In genomic region chr19:4744026-4744425, GRCm38 (mm10) we compare ENCODE assay signal across 24 mouse cellular contexts. TPM values are rescaled to one million over a fixed set of nuclear protein-coding genes. Genes with fewer than 3 reads are reported as not detected.
DNase-seq lines count a peak whose midpoint lies in the region; ATAC-seq and TF ChIP-seq lines count a peak whose summit lies in the region.
"Had no signal": no experiment of that assay in that cellular context is flagged by ENCODE, and none has a peak within 500 bp of the region (broad histone marks: within the 10 kb centered on the region; RNA-seq: fewer than 3 reads in every experiment).

No protein-coding gene starts in this region.

- no peak overlapping the region for H3K9ac ChIP-seq in embryonic facial prominence, embryonic 13.5 days
- H3K9ac ChIP-seq: embryonic facial prominence, embryonic 15.5 days; heart, embryonic 12.5 days; heart, embryonic 15.5 days; hindbrain, embryonic 13.5 days had no signal

- no peak for DNase-seq in embryonic facial prominence, embryonic 10.5 days (ENCODE audit: low spot score)
- DNase-seq in layer of hippocampus, adult 2 months (ENCODE audit: low spot score in 2 of 2): no peak
- no peak for DNase-seq in layer of hippocampus, adult 18-20 months (ENCODE audit: low spot score in 2 of 2)
- peak; percentile 32 for DNase-seq in testis, postnatal 10 days (ENCODE audit: low spot score)
- DNase-seq in testis, postnatal 14 days (ENCODE audit: low spot score): no peak
- DNase-seq in retina, embryonic 14.5 days (ENCODE audit: low spot score): no peak
- DNase-seq: cerebellum, adult 11-12 months; cerebellum, adult 8-10 months; gastrocnemius, postnatal 10 days; gastrocnemius, postnatal 36 days had no signal

- H3K36me3 ChIP-seq in embryonic facial prominence, embryonic 13.5 days: peaks cover 33% of the 10 kb centered on the region
- peaks cover 86% of the 10 kb centered on the region for H3K36me3 ChIP-seq in embryonic facial prominence, embryonic 10.5 days (replicated peaks)
- H3K36me3 ChIP-seq: heart, embryonic 12.5 days; heart, embryonic 15.5 days had no signal

- H3K4me2 ChIP-seq in embryonic facial prominence, embryonic 13.5 days: no peak overlapping the region
- H3K4me2 ChIP-seq: embryonic facial prominence, embryonic 15.5 days; heart, embryonic 12.5 days; heart, embryonic 15.5 days; hindbrain, embryonic 13.5 days had no signal

- H3K9me3 ChIP-seq in embryonic facial prominence, embryonic 13.5 days: no peaks in the 10 kb centered on the region
- no peaks in the 10 kb centered on the region for H3K9me3 ChIP-seq in embryonic facial prominence, embryonic 10.5 days
- H3K9me3 ChIP-seq: embryonic facial prominence, embryonic 15.5 days; heart, embryonic 12.5 days; heart, embryonic 15.5 days; hindbrain, embryonic 10.5 days; hindbrain, embryonic 13.5 days had no signal

- 0 out of 2 replicates have a peak, but pooled peaks cover 4% of the 10 kb centered on the region for H3K4me1 ChIP-seq in embryonic facial prominence, embryonic 13.5 days
- no peaks in the 10 kb centered on the region for H3K4me1 ChIP-seq in embryonic facial prominence, embryonic 10.5 days
- H3K4me1 ChIP-seq: embryonic facial prominence, embryonic 15.5 days; hindbrain, embryonic 10.5 days; hindbrain, embryonic 13.5 days had no signal

- H3K27ac ChIP-seq in embryonic facial prominence, embryonic 13.5 days: 0 out of 2 replicates have a peak overlapping the region, but pooled peaks have one; percentile 7
- H3K27ac ChIP-seq in embryonic facial prominence, embryonic 10.5 days (replicated peaks): no peak overlapping the region
- peak overlapping the region; percentile 54; the same call in 1 of the 2 replicates for H3K27ac ChIP-seq in layer of hippocampus, adult 2 months
- H3K27ac ChIP-seq: embryonic facial prominence, embryonic 15.5 days; heart, embryonic 15.5 days; hindbrain, embryonic 10.5 days; hindbrain, embryonic 13.5 days had no signal

- no peak for TF ChIP-seq CTCF in layer of hippocampus, adult 2 months (conservative IDR thresholded peaks at IDR 0.05)

- H3K4me3 ChIP-seq in embryonic facial prominence, embryonic 13.5 days: no peak overlapping the region
- H3K4me3 ChIP-seq in embryonic facial prominence, embryonic 10.5 days: no peak overlapping the region
- no peak overlapping the region for H3K4me3 ChIP-seq in layer of hippocampus, adult 2 months
- H3K4me3 ChIP-seq: embryonic facial prominence, embryonic 15.5 days; heart, embryonic 12.5 days; heart, embryonic 15.5 days; hindbrain, embryonic 10.5 days; hindbrain, embryonic 13.5 days had no signal

- no peak for ATAC-seq in embryonic facial prominence, embryonic 13.5 days (ENCODE audit: insufficient number of reproducible peaks, insufficient read depth, low FRiP score, low TSS enrichment, low read depth)
- ATAC-seq: forebrain, embryonic 16.5 days; hindbrain, embryonic 16.5 days; Patski had no signal

- H3K27me3 ChIP-seq in embryonic facial prominence, embryonic 13.5 days: no peaks in the 10 kb centered on the region
- no peaks in the 10 kb centered on the region for H3K27me3 ChIP-seq in embryonic facial prominence, embryonic 10.5 days (replicated peaks; ENCODE audit: low read depth, poor library complexity, severe bottlenecking)
- H3K27me3 ChIP-seq: embryonic facial prominence, embryonic 15.5 days; heart, embryonic 15.5 days; hindbrain, embryonic 13.5 days; Patski had no signal

- WGBS in embryonic facial prominence, embryonic 13.5 days: 81% methylated on average over 14 of the region's 14 CpGs
- WGBS in embryonic facial prominence, embryonic 10.5 days: 82% methylated on average over 14 of the region's 14 CpGs

RNA-seq across cellular contexts. Expression of gene Rbm4b, which starts 12.3 kb away (rescaled TPM):
- polyA plus RNA-seq in embryonic facial prominence, embryonic 13.5 days (2015; fragmentation: Nextera tagmentation; extraction: Ambion mirVana): 107 and 114 TPM in 2 replicates
- polyA plus RNA-seq in embryonic facial prominence, embryonic 10.5 days (2016; fragmentation: Nextera tagmentation; extraction: Ambion mirVana): 102 and 114 TPM in 2 replicates
- total RNA-seq in layer of hippocampus, adult 2 months (2021): 10 to 100 TPM; 16.8 to 17.9 TPM
- 10 to 100 TPM; 20.1 to 21.0 TPM for total RNA-seq in layer of hippocampus, adult 18-20 months (2021)

RNA-seq across cellular contexts. Expression of gene Sptbn2, which starts 33.1 kb away (rescaled TPM):
- polyA plus RNA-seq in embryonic facial prominence, embryonic 13.5 days (2015; fragmentation: Nextera tagmentation; extraction: Ambion mirVana): 2.6 and 2.9 TPM in 2 replicates
- 7.7 and 8.9 TPM in 2 replicates for polyA plus RNA-seq in embryonic facial prominence, embryonic 10.5 days (2016; fragmentation: Nextera tagmentation; extraction: Ambion mirVana)
- total RNA-seq in layer of hippocampus, adult 2 months (2021): 100 to 1,000 TPM; 588 to 591 TPM
- total RNA-seq in layer of hippocampus, adult 18-20 months (2021): 100 to 1,000 TPM; 561 to 574 TPM
- total RNA-seq: granulocyte monocyte progenitor cell, adult 5-6 weeks had no signal

RNA-seq across cellular contexts. Expression of gene Gm960, which starts 45.6 kb away (rescaled TPM):
- polyA plus RNA-seq in embryonic facial prominence, embryonic 13.5 days (2015; fragmentation: Nextera tagmentation; extraction: Ambion mirVana): 5.2 and 8.0 TPM in 2 replicates
- polyA plus RNA-seq in embryonic facial prominence, embryonic 10.5 days (2016; fragmentation: Nextera tagmentation; extraction: Ambion mirVana): 2.0 and 2.6 TPM in 2 replicates
- total RNA-seq in layer of hippocampus, adult 2 months (2021): 1 to 10 TPM; 1.2 to 2.5 TPM
- 1 to 10 TPM; 1.1 to 1.6 TPM for total RNA-seq in layer of hippocampus, adult 18-20 months (2021)
- total RNA-seq: adrenal gland, adult 18-20 months; granulocyte monocyte progenitor cell, adult 5-6 weeks; heart, adult 8-10 months; heart, postnatal 10 days; heart, postnatal 36 days had no signal

RNA-seq across cellular contexts. Expression of gene Rbm4, which starts 49.7 kb away (rescaled TPM):
- polyA plus RNA-seq in embryonic facial prominence, embryonic 13.5 days (2015; fragmentation: Nextera tagmentation; extraction: Ambion mirVana): 82.5 and 98.2 TPM in 2 replicates
- 92.1 and 99.5 TPM in 2 replicates for polyA plus RNA-seq in embryonic facial prominence, embryonic 10.5 days (2016; fragmentation: Nextera tagmentation; extraction: Ambion mirVana)
- 10 to 100 TPM; 76.1 to 95.4 TPM for total RNA-seq in layer of hippocampus, adult 2 months (2021)
- total RNA-seq in layer of hippocampus, adult 18-20 months (2021): 10 to 100 TPM; 97.8 to 99.1 TPM
